Mouse (Mus musculus): ENCODE measurements around the gene Krtap9-1.
A peak's percentile ranks its signal among the peaks of the same experiment; 100 is the strongest.
"Not testable (repeated sequence)": the region's sequence is repeated elsewhere in the genome, so short reads cannot be mapped to it uniquely, and the experiment has no call there.

Gene Krtap9-1

DNA sequence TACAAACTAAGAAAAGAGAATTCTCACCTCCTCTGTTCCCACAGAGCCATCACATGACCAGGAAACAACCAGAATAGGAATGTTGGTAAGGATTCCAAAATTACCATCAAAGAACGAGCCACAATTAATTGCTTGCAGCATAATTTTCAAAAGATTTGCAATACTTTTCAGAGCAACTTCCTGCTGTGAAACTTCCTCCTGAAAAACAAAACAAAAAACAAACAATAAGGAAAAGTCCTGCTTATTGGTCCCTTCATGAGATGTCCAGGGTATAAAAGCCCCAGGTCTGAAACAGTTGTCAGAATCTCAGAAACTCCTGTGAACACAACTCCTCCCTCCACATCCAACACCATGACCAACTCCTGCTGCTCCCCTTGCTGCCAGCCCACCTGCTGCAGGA is at the start of gene Krtap9-1:
Gene Krtap9-1, plus strand, starts transcription at position 301 of the 400 bp plus-strand sequence.
- DNase-seq, result not testable (repeated sequence)

DNA sequence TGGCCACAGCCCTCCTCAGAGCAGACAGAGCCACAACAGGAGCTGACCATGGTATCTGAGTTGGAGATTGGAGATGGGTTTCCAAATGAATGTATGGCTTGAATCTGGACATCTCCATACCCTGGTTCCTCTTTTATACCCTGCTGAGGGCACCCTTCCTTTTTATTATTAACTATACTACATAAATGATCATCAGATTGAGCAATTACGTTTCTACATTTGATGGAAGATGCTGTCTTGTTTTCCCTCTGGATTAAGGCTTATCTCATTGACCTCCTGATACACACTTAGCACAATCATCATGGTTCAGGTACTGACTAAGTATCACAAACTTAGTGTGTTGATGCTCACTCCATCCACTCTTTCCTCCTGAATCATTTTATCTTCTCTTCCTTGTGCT is 35.2 kb upstream of the Krtap9-1 start, which contains the start of gene 2300003K06Rik:
Gene 2300003K06Rik, minus strand, starts transcription at position 101 of the 400 bp plus-strand sequence.
- DNase-seq, result no peak

DNA sequence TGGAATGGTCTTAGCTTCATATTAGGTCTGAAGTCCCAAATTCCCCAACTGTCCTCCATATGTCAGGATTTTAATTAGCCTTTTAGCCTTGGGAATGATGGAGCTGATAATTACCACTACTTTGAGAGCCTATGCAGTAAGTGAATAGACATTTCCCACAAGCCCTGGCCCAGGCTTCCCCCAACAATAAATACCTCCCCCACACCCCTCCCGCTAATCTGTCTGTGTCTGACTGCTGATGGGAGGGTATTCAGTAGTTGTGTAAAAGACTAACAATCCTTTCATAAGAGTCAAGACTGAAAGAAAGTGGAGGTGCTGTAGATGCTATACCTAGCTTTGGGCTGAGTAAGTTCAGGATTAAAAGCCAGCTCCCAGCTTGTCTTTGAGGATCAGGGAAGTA is 31.0 kb upstream of the Krtap9-1 start:
- DNase-seq, result no peak

DNA sequence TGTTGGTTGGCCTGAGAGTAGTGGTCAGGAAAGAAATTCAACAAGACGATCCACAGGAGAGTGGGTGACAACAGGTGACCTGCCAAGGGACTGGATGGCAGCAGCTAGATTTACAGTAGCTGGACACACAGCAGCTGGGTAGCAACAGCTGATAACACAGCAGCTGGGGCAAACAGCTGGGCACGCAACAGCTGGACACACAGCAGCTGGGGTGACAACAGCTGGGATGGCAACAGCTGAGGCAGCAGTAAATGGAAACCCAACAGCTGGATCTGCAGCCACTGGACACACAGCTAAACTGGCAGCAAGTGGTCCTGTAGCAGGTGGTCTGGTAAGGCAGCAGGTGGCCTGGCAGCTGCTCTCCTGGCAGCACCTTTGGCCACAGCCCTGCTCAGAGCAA is 26.4 kb upstream of the Krtap9-1 start:
- no peak for DNase-seq

DNA sequence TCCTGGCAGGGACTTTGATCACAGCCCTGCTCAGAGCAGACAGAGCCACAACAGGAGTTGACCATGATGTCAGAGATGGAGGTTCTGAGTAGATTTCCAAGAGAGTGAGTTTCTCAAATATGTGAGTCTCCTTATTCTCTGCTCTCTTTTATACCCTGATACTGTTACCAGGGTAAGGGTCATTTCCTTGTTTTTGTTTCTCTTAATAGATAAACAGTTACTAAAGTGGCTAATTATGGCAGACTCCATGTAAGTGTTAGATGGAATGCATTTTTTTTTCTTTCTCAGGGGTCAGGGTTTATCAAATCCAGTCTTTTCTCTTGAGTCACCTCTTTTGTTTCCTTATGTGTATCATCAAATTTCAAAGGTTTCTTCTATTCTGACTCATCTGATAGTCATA is 21.7 kb upstream of the Krtap9-1 start, which contains the start of gene Krtap4-16:
Gene Krtap4-16, minus strand, starts transcription at position 101 of the 400 bp plus-strand sequence.
- no peak for DNase-seq

DNA sequence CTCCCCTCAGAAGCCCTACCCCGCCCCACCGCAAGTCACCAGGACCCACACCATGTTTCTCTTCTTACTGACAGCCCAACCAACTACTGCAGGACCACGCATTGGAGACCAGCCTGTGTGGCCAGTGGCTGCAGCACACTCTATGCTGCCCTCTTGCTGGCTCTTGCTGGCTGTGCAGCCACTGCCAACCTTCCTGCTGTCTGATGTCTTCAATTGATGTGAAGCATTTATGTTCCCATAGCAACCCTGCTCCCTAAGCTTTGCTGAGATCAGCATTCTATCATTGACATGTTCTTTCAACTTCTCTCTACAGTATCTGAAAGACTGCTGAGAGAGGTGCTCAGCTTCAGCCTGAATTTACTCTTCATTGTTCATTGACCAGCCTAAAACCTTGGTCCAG is 19.1 kb upstream of the Krtap9-1 start:
- peak in 1 of 2 experiments; percentile 19 for DNase-seq

DNA sequence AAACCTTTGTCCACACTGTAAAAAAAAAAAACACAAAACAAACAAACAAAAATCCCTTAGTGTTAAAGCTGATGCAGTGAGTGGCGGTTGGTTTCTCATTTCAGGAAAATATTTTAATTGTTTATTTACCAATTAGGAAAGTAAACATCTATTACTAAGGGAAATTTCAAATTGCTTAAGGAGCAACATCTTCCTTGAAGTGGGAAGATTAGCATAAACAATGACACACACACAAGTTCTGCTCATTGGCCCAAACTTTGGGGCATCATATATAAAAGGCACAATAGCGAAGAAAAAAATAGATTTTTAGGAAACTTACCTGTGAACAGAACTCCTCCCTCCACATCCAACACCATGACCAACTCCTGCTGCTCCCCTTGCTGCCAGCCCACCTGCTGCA is 15.6 kb upstream of the Krtap9-1 start, which contains the start of gene Gm11568:
Gene Gm11568, plus strand, starts transcription at position 301 of the 400 bp plus-strand sequence.
- no peak for DNase-seq

DNA sequence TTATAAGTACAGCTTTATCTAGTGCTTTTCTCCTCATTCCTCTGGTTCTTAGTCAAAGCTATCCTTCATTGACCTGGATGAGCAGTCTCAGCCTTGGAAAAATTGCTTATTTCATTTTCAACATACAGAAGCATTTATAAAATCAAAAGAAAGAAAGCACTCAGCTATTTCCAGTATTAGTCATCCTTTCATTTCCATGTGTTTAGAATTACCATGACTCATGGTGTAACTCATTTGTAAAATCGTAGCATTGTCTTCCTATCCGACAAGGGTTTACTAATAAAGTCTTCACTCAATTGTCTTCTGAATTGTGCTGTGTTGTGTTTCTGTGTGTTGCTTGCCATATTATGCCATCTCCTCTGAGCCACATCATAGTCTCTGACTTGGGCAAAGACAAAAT is 14.4 kb upstream of the Krtap9-1 start:
- DNase-seq, result no peak

DNA sequence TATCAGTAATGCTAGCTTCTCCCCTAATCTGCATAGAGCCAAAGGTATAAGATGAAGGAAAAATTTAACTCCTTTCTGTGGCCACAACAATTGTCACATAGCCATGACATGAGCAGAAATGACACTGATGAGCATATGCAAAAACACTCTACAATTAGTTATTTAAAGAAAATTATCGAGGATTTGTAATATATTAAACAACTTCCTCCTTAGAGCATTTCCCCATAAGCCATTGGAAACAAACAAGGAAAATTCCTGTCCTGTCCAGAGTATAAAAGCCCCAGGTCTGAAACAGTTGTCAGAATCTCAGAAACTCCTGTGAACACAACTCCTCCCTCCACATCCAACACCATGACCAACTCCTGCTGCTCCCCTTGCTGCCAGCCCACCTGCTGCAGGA is 9.0 kb upstream of the Krtap9-1 start, which contains the start of gene Gm11559:
Gene Gm11559, plus strand, starts transcription at position 301 of the 400 bp plus-strand sequence.
- DNase-seq, result not testable (repeated sequence)

DNA sequence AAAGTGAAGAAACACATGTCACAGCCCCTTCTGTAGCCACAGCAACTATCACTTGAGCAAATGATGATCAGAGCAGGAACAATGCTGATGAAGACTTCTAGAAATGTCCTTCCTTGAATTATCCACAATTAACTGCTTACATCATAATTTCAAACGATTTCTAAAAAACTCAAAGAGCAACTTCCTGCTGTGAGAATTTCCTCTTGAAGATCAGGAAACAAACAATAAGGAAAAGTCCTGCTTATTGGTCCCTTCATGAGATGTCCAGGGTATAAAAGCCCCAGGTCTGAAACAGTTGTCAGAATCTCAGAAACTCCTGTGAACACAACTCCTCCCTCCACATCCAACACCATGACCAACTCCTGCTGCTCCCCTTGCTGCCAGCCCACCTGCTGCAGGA is 5.7 kb downstream of the Krtap9-1 start, which contains the start of gene Gm11567:
Gene Gm11567, plus strand, starts transcription at position 301 of the 400 bp plus-strand sequence.
- DNase-seq, result not testable (repeated sequence)

DNA sequence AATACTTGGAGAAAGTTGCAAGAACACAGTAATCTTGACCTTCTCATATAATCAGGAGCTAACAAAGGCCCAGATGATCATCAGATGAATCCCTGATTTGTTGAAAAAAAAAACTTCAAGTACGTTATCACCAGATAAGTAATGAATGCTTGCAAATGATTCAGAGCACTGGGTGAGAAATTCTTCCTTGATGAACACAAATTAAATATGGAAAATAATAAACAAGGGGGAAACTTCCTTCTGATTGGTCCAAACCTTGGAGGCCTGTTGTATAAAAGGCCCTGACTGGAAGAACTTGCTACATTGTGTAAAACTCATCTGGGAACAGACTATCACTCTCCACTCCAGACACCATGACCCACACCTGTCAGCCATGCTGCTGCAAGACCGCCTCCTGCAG is 34.4 kb downstream of the Krtap9-1 start, which contains the start of gene Krtap31-1:
Gene Krtap31-1, plus strand, starts transcription at position 301 of the 400 bp plus-strand sequence.
- no peak for DNase-seq

DNA sequence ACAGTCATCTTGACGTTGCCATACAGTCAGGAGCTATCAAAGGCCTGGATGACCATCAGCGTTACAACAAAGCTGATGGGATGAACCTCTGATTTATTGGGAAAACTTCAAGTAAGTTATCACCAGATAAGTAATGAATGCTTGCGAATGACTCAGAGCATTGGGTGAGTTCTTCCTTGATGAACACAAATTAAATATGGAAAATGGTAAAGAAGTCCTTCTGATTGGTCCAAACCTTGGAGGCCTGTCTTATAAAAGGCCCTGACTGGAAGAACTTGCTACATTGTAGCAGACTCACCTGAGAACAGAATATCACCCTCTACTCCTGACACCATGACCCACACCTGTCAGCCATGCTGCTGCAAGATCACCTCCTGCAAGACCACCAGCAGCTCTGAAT is 41.3 kb downstream of the Krtap9-1 start, which contains the start of gene Gm11565:
Gene Gm11565, plus strand, starts transcription at position 301 of the 400 bp plus-strand sequence.
- DNase-seq, result no peak

All from lung, postnatal 4 days (tissue).